Mouse (Mus musculus) forebrain, postnatal 0 days (tissue): ENCODE results near the gene Tpcn2. TPM values are rescaled to one million over a fixed set of nuclear protein-coding genes. Genes with fewer than 3 reads are reported as not detected.

Experiments used
- ATAC-seq: fragments of 200-750 bp; cut with Nextera tagmentation; 2 replicates; pipeline ENCODE4 v1.8.0; 2017; ENCODE audit warnings: mild to moderate bottlenecking, moderate library complexity
- DNase-seq: peaks from one replicate; pipeline ENCODE4 v3.0.0-alpha.2; 2015
- H3K27ac ChIP-seq: fragments of 300-500 bp; sonication (generic); 2 replicates; pipeline ENCODE4 v1.5.1; 2014; ENCODE audit warnings: low read depth, mild to moderate bottlenecking, antibody characterized with exemption, low read length, moderate library complexity, mixed read lengths
- H3K27me3 ChIP-seq: fragments of 300-500 bp; sonication (generic); 2 replicates; pipeline ENCODE4 v1.6.1; 2014; ENCODE audit warnings: mild to moderate bottlenecking, low read length, mixed read lengths; ENCODE audit not compliant: insufficient read depth
- H3K36me3 ChIP-seq: fragments of 300-500 bp; sonication (generic); 2 replicates; pipeline ENCODE4 v1.6.1; 2014; ENCODE audit warnings: mild to moderate bottlenecking, moderate library complexity; ENCODE audit not compliant: insufficient read depth
- H3K4me1 ChIP-seq: fragments of 300-500 bp; sonication (generic); 2 replicates; pipeline ENCODE4 v1.6.1; 2014; ENCODE audit warnings: antibody characterized with exemption; ENCODE audit not compliant: insufficient read depth
- H3K4me2 ChIP-seq: fragments of 300-500 bp; sonication (generic); 2 replicates; pipeline ENCODE4 v1.6.1; 2014; ENCODE audit warnings: low read depth, mild to moderate bottlenecking, moderate library complexity
- H3K4me3 ChIP-seq: fragments of 300-500 bp; sonication (generic); 2 replicates; pipeline ENCODE4 v1.5.1; 2014; ENCODE audit warnings: low read depth, low read length, mixed read lengths
- H3K9ac ChIP-seq: fragments of 300-500 bp; sonication (generic); 2 replicates; pipeline ENCODE4 v1.6.1; 2014; ENCODE audit warnings: mild to moderate bottlenecking
- H3K9me3 ChIP-seq: fragments of 300-500 bp; sonication (generic); 2 replicates; pipeline ENCODE4 v1.6.1; 2016; ENCODE audit warnings: low read length
- CTCF ChIP-seq: sonication (generic); IDR thresholded peaks from 2 replicates; pipeline ENCODE4 v1.5.1; 2016; ENCODE audit warnings: antibody characterized with exemption, control low read depth, low read depth
- WGBS: fragments of 180-500 bp; shearing (Covaris S2); extraction: QIAGEN DNeasy Blood & Tissue Kit; methylation state at CpG from one replicate; pipeline ENCODE4 v1.1.7; 2014; 5-methylcytosine and 5-hydroxymethylcytosine counted together
- polyA plus RNA-seq: library from polyadenylated mRNA; unstranded; fragments of >200 nt; fragmentation: Nextera tagmentation; extraction: Ambion mirVana; gene quantifications from 2 replicates; pipeline ENCODE4 v1.2.1, GENCODE M21; 2015
- total RNA-seq: library from RNA; depleted of rRNA; stranded (reverse); fragments of >200 nt; gene quantifications from 2 replicates; pipeline ENCODE4 v1.2.3, GENCODE M21; 2014

Tpcn2 gene
- total and polyA plus RNA-seq, 2 experiments from 2014 or later, result 1.3 to 2.5 TPM

DNA sequence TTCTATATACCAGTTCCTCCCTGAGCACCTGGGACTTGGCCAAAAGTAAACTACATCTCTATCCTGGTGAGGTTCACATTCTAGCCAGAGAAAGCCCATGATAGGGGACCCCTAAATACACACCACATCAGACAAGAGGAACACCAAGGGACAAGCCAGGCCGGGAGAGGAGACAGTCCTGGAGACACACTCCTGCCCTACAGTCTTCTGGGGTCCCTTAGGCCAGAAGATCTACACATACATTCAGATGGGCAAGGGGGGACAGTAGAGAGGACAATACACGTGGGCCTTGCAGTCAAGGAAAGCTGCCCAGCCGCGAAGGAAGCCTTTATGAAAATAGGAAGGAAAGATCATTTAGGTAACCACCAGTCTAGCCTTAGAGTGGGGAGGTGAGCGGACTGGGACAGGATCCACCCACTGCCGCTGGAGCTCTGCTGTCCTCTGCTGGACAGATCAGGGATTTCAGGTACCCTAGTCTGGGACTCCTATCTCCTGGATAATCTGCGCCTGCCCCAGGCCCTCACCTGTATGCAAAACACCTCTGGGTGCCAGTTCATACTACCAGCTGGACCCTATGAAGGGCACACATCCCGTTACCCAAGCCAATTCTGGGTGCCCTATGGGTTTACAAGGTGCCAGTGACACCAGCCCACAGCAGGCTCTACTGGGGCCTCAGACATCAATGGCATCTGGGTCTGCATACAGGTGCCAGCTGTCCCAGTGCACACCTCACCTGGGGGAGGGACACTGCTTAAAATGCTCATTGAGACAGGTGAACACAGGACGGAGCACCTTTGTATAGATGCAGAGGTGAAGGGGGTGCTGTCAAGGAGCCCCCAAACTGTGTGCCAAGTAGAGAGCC, 40.7 kb downstream of the Tpcn2 start:
- no peak overlapping the region for H3K4me2 ChIP-seq
- 12% methylated on average over 9 of the region's 9 CpGs for WGBS
- peak; percentile 74 for ATAC-seq
- TF ChIP-seq CTCF, result peak; percentile 98
- H3K27me3 ChIP-seq, result no peaks in the 10 kb centered on the region
- peak; percentile 74 for DNase-seq
- no peak overlapping the region for H3K4me3 ChIP-seq
- no peak overlapping the region for H3K9ac ChIP-seq
- H3K4me1 ChIP-seq, result no peaks in the 10 kb centered on the region
- no peak overlapping the region for H3K27ac ChIP-seq
- no peaks in the 10 kb centered on the region for H3K36me3 ChIP-seq
- no peaks in the 10 kb centered on the region for H3K9me3 ChIP-seq

- Histone ChIP-seq H3K4me1 (no peaks in the 10 kb centered on the region), H3K9me3 (no peaks in the 10 kb centered on the region), H3K27me3 (no peaks in the 10 kb centered on the region), H3K4me2 (no peak overlapping the region), H3K9ac (no peak overlapping the region), H3K36me3 (no peaks in the 10 kb centered on the region), H3K4me3 (no peak overlapping the region), H3K27ac (no peak overlapping the region)
- WGBS, result 72% methylated on average over 9 of the region's 9 CpGs
- TF ChIP-seq CTCF, result no peak
- no peak for DNase-seq
- ATAC-seq, result no peak
Observed at GRCm38 (mm10) chr7:145242028-145242427, 41.8 kb downstream of the Tpcn2 start.

DNA sequence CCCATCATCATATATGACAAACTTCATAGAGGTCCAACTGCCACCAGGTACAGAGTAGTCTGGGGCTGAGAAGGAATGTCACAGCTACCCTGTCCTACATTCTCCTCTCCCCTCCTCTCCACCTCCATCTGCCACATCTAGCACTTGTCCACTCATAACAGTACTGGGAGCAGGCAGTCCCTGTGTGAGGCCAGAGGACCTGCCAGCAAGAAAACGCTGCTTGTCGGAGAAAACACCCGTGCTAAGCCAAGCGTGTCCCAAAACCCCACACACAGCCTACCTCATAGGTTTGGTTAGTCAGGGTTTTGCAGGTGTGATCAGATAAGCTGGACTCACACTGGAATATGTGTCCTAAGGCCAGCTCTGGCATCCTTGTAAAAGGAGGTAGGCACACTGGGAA, 42.9 kb downstream of the Tpcn2 start:
- no peak overlapping the region for H3K4me3 ChIP-seq
- H3K36me3 ChIP-seq, result no peaks in the 10 kb centered on the region
- DNase-seq, result no peak
- no peak overlapping the region for H3K4me2 ChIP-seq
- no peak for TF ChIP-seq CTCF
- H3K9me3 ChIP-seq, result no peaks in the 10 kb centered on the region
- no peaks in the 10 kb centered on the region for H3K27me3 ChIP-seq
- 89% methylated on average over 4 of the region's 4 CpGs for WGBS
- H3K27ac ChIP-seq, result no peak overlapping the region
- no peaks in the 10 kb centered on the region for H3K4me1 ChIP-seq
- ATAC-seq, result no peak
- no peak overlapping the region for H3K9ac ChIP-seq

- no peak for TF ChIP-seq CTCF
- Histone ChIP-seq H3K27ac (no peak overlapping the region), H3K9ac (no peak overlapping the region), H3K9me3 (no peaks in the 10 kb centered on the region), H3K4me1 (no peaks in the 10 kb centered on the region), H3K4me2 (no peak overlapping the region), H3K36me3 (no peaks in the 10 kb centered on the region), H3K4me3 (no peak overlapping the region), H3K27me3 (no peaks in the 10 kb centered on the region)
- ATAC-seq (no peak), DNase-seq (no peak)
- WGBS, result 67% methylated on average over 8 of the region's 8 CpGs
Observed at GRCm38 (mm10) chr7:145239736-145240505, 43.9 kb downstream of the Tpcn2 start.

GRCm38 (mm10) chr7:145239145-145239544, 44.7 kb downstream of the Tpcn2 start:
- WGBS, result 56% methylated on average over 6 of the region's 6 CpGs
- Histone ChIP-seq H3K4me1 (no peaks in the 10 kb centered on the region), H3K4me3 (no peak overlapping the region), H3K9ac (no peak overlapping the region), H3K36me3 (no peaks in the 10 kb centered on the region), H3K27me3 (no peaks in the 10 kb centered on the region), H3K9me3 (no peaks in the 10 kb centered on the region), H3K27ac (no peak overlapping the region), H3K4me2 (no peak overlapping the region)
- ATAC-seq (no peak), DNase-seq (no peak)
- TF ChIP-seq CTCF, result no peak

- no peak for ATAC-seq
- 81% methylated on average over 10 of the region's 10 CpGs for WGBS
- no peaks in the 10 kb centered on the region for H3K36me3 ChIP-seq
Observed at GRCm38 (mm10) chr7:145234841-145235790, 48.7 kb downstream of the Tpcn2 start.

More at GRCm38 (mm10) chr7:145234841-145235790, 48.7 kb downstream of the Tpcn2 start:
- Histone ChIP-seq H3K4me2 (no peak overlapping the region), H3K9me3 (no peaks in the 10 kb centered on the region), H3K27me3 (no peaks in the 10 kb centered on the region), H3K4me1 (no peaks in the 10 kb centered on the region), H3K27ac (no peak overlapping the region), H3K9ac (no peak overlapping the region), H3K4me3 (no peak overlapping the region)
- DNase-seq, result no peak
- TF ChIP-seq CTCF, result no peak
